Mouse (Mus musculus): Measurements from ENCODE around the gene Nisch. TPM values are rescaled to one million over a fixed set of nuclear protein-coding genes. Genes with fewer than 3 reads are reported as not detected.

The Nisch gene
- polyA plus RNA-seq, 1 experiment from 2014 or later, result 503 TPM

GRCm38 (mm10) chr14:31140141-31140540, 76.6 kb downstream of the Nisch start:
- ATAC-seq (ENCODE audit: insufficient number of reproducible peaks, insufficient read depth, low FRiP score, low TSS enrichment), result no peak
- H3K36me3 ChIP-seq, result peaks cover 78% of the 10 kb centered on the region
- no peaks in the 10 kb centered on the region for H3K27me3 ChIP-seq
- H3K27ac ChIP-seq, result no peak overlapping the region
- WGBS, result 93% methylated on average over 15 of the region's 15 CpGs
- H3K4me3 ChIP-seq, result no peak overlapping the region
- no peaks in the 10 kb centered on the region for H3K4me1 ChIP-seq
- no peaks in the 10 kb centered on the region for H3K9me3 ChIP-seq
- H3K9ac ChIP-seq, result no peak overlapping the region
- no peak overlapping the region for H3K4me2 ChIP-seq (replicated peaks)

GRCm38 (mm10) chr14:31139666-31140065, 77.1 kb downstream of the Nisch start:
- 89% methylated on average over 12 of the region's 12 CpGs for WGBS
- Histone ChIP-seq H3K36me3 (peaks cover 83% of the 10 kb centered on the region), H3K27me3 (no peaks in the 10 kb centered on the region), H3K4me2 (replicated peaks) (no peak overlapping the region), H3K4me3 (no peak overlapping the region), H3K9ac (no peak overlapping the region), H3K9me3 (no peaks in the 10 kb centered on the region), H3K27ac (no peak overlapping the region), H3K4me1 (no peaks in the 10 kb centered on the region)
- no peak for ATAC-seq (ENCODE audit: insufficient number of reproducible peaks, insufficient read depth, low FRiP score, low TSS enrichment)

GRCm38 (mm10) chr14:31138897-31139429, 77.8 kb downstream of the Nisch start:
- ATAC-seq (ENCODE audit: insufficient number of reproducible peaks, insufficient read depth, low FRiP score, low TSS enrichment), result no peak
- H3K9me3 ChIP-seq, result no peaks in the 10 kb centered on the region
- 92% methylated on average over 9 of the region's 9 CpGs for WGBS
- H3K4me2 ChIP-seq (replicated peaks), result no peak overlapping the region
- H3K27ac ChIP-seq, result no peak overlapping the region
- peaks cover 4% of the 10 kb centered on the region; the same call in 1 of the 2 replicates for H3K4me1 ChIP-seq
- H3K4me3 ChIP-seq, result no peak overlapping the region
- H3K27me3 ChIP-seq, result no peaks in the 10 kb centered on the region
- no peak overlapping the region for H3K9ac ChIP-seq
- peaks cover 89% of the 10 kb centered on the region for H3K36me3 ChIP-seq

GRCm38 (mm10) chr14:31138219-31138896, 78.4 kb downstream of the Nisch start:
- 87% methylated on average over 25 of the region's 35 CpGs for WGBS
- H3K4me2 ChIP-seq (replicated peaks), result no peak overlapping the region
- no peaks in the 10 kb centered on the region for H3K9me3 ChIP-seq
- ATAC-seq (ENCODE audit: insufficient number of reproducible peaks, insufficient read depth, low FRiP score, low TSS enrichment), result no peak
- H3K27me3 ChIP-seq, result no peaks in the 10 kb centered on the region
- H3K4me3 ChIP-seq, result no peak overlapping the region
- no peak overlapping the region for H3K27ac ChIP-seq
- H3K4me1 ChIP-seq, result peaks cover 10% of the 10 kb centered on the region
- H3K36me3 ChIP-seq, result peaks cover 90% of the 10 kb centered on the region
- no peak overlapping the region for H3K9ac ChIP-seq

DNA sequence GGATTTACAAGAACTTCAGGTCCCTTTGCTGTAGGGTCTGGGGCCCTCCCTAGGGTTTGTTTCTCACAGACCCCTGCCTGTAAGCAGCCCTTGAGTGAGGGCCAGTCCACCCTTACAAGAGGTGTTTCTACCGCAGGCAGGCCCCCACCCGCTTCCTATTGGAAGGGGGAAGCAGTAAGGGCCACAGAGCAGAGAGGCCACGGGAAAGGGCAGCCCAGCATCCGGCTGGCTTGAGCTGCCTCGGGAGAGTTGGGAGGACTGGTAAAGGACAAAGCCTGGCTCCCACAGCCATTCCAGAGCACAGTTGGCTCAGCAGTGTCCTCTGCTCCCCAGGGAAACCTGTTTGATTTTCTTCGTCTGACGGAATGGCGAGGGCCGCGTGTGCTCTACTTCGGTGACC, 79.0 kb downstream of the Nisch start:
- WGBS, result 83% methylated on average over 11 of the region's 11 CpGs
- no peaks in the 10 kb centered on the region for H3K27me3 ChIP-seq
- H3K36me3 ChIP-seq, result peaks cover 89% of the 10 kb centered on the region

DNA sequence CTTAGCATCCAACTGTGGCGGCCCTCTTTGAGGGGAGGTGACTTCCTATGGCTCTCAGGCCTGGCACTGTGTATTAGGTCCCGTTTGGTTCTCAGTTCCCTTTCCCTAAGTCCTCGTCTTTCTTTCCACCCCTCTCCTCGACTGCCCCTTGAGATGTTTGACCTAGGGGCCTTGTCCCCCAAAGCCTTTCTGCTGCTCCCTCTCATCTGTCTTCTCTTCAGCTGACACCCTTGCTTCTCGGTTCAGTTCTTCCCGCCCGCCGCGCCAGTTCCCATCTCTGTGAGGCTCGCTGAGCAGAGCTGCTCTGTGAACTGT, 79.5 kb downstream of the Nisch start:
- no peak overlapping the region for H3K4me3 ChIP-seq
- peaks cover 21% of the 10 kb centered on the region for H3K4me1 ChIP-seq
- H3K27me3 ChIP-seq, result no peaks in the 10 kb centered on the region
- no peaks in the 10 kb centered on the region for H3K9me3 ChIP-seq
- no peak overlapping the region for H3K27ac ChIP-seq
- no peak overlapping the region for H3K9ac ChIP-seq
- 88% methylated on average over 10 of the region's 10 CpGs for WGBS
- no peak overlapping the region for H3K4me2 ChIP-seq (replicated peaks)
- ATAC-seq (ENCODE audit: insufficient number of reproducible peaks, insufficient read depth, low FRiP score, low TSS enrichment), result no peak
- peaks cover 84% of the 10 kb centered on the region for H3K36me3 ChIP-seq

More for the DNA sequence above, 79.0 kb downstream of the Nisch start:
- H3K27ac ChIP-seq, result 0 out of 2 replicates have a peak overlapping the region, but pooled peaks have one; percentile 46
- no peak overlapping the region for H3K4me2 ChIP-seq (replicated peaks)
- no peak overlapping the region for H3K4me3 ChIP-seq
- no peaks in the 10 kb centered on the region for H3K9me3 ChIP-seq
- H3K9ac ChIP-seq, result no peak overlapping the region
- H3K4me1 ChIP-seq, result peaks cover 16% of the 10 kb centered on the region
- ATAC-seq (ENCODE audit: insufficient number of reproducible peaks, insufficient read depth, low FRiP score, low TSS enrichment), result no peak

DNA sequence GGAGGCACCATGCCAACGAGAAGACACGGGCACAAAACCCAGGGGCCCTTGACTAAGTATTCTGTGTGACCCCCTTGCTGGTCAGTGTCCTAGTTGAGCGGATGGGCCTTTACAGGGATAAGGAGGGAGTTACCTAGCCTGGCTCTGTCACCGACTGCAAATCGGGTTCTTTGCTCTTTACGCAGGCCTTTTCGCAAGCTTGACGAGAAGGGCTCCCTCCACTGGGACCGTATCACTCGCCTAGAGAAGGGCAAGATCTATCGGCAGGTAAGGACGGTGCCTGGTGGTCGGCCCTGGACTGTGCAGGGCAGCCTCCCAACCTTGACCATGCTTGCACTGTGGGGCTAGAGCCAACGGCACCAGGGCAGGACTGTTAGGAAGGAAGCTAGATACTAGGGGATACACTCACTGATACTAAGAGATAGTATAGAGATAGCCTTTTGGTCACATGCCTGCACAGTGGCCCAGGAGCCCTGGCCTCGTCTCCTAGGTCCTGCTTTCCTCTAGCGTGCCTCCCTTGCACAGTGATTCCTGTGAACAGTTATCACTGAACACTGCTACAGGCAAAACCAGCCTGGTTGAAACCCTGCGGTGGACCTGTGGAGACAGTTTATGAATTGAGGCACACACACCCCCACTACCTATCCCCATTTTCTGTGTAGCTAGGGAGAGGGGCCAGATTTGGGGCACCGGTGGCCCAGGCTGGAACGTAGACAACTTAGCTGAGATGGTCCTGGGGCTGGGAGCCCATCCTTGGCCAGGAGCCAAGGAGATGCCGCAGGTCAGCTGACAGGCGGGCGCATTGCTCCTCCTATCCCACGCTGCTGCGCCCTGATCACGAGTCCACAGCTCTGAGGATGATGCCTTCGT, 80.1 kb downstream of the Nisch start:
- no peaks in the 10 kb centered on the region for H3K9me3 ChIP-seq
- no peak overlapping the region for H3K27ac ChIP-seq
- H3K27me3 ChIP-seq, result no peaks in the 10 kb centered on the region
- WGBS, result 93% methylated on average over 26 of the region's 26 CpGs
- H3K36me3 ChIP-seq, result peaks cover 78% of the 10 kb centered on the region
- no peak overlapping the region for H3K4me2 ChIP-seq (replicated peaks)
- H3K4me3 ChIP-seq, result no peak overlapping the region
- H3K9ac ChIP-seq, result no peak overlapping the region
- no peak for ATAC-seq (ENCODE audit: insufficient number of reproducible peaks, insufficient read depth, low FRiP score, low TSS enrichment)
- peaks cover 26% of the 10 kb centered on the region for H3K4me1 ChIP-seq

- WGBS, result 91% methylated on average over 34 of the region's 34 CpGs
- no peaks in the 10 kb centered on the region for H3K27me3 ChIP-seq
- no peak overlapping the region for H3K4me3 ChIP-seq
- H3K27ac ChIP-seq, result no peak overlapping the region
- H3K9ac ChIP-seq, result no peak overlapping the region
- H3K36me3 ChIP-seq, result peaks cover 69% of the 10 kb centered on the region
- H3K9me3 ChIP-seq, result no peaks in the 10 kb centered on the region
- H3K4me1 ChIP-seq, result peaks cover 26% of the 10 kb centered on the region
- no peak for ATAC-seq (ENCODE audit: insufficient number of reproducible peaks, insufficient read depth, low FRiP score, low TSS enrichment)
- no peak overlapping the region for H3K4me2 ChIP-seq (replicated peaks)
Measured at GRCm38 (mm10) chr14:31135495-31136410, 81.0 kb downstream of the Nisch start.

DNA sequence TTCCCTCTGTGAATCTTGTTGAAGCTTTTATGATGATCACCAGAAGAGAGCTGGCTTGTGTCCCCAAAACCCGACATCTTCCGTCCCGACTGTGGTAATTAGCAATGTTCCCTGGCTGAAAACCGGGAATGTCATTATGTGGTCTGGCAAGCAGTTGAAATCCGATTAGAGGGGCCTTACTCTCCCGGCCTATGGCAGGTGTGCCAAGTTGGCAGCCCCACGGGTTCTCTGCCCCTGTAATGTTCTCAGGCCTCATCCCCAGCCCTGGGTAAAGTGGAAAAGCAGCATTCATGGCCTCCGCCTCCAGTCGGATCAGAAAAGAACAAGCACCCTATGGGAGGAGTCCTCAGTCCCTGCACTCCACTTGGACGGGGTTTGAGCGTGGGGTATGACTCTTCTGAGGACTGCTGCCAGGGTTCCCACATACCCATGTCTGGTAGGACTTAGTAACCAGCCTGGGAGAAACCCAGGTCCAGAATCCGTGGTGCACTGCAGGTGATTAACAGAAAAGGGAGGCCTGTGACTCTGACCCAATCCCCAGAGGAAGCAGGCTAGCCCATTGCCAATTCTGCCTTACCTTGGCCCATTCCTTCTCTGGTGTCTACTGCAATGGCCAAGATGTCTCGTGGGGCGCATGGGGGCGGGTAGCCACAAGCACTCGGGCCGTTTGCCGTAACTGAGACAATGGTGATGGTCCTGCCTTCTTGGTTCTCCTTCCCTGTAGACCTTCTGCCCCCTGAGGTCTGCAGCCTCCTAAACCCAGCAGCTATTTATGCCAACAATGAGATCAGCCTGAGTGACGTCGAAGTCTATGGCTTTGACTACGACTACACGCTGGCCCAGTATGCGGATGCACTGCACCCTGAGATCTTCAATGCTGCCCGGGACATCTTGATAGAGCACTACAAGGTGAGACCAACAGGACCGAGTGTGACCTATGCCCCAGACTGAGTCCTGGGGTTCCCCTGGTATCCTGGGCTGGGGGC, 82.4 kb downstream of the Nisch start:
- ATAC-seq (ENCODE audit: insufficient number of reproducible peaks, insufficient read depth, low FRiP score, low TSS enrichment), result no peak
- H3K9ac ChIP-seq, result no peak overlapping the region
- H3K4me1 ChIP-seq, result peaks cover 34% of the 10 kb centered on the region
- peaks cover 55% of the 10 kb centered on the region for H3K36me3 ChIP-seq
- H3K4me3 ChIP-seq, result no peak overlapping the region
- no peak overlapping the region for H3K27ac ChIP-seq
- H3K27me3 ChIP-seq, result no peaks in the 10 kb centered on the region
- H3K4me2 ChIP-seq (replicated peaks), result no peak overlapping the region
- H3K9me3 ChIP-seq, result no peaks in the 10 kb centered on the region
- 89% methylated on average over 25 of the region's 25 CpGs for WGBS

GRCm38 (mm10) chr14:31133023-31133665, 83.6 kb downstream of the Nisch start:
- no peak overlapping the region for H3K4me3 ChIP-seq
- ATAC-seq (ENCODE audit: insufficient number of reproducible peaks, insufficient read depth, low FRiP score, low TSS enrichment), result no peak
- H3K36me3 ChIP-seq, result peaks cover 43% of the 10 kb centered on the region
- 0 out of 2 replicates have a peak overlapping the region, but pooled peaks have one; percentile 8 for H3K9ac ChIP-seq
- H3K4me2 ChIP-seq (replicated peaks), result peak overlapping the region; percentile 84
- H3K4me1 ChIP-seq, result peaks cover 36% of the 10 kb centered on the region
- WGBS, result 76% methylated on average over 11 of the region's 11 CpGs
- H3K27me3 ChIP-seq, result no peaks in the 10 kb centered on the region
- no peaks in the 10 kb centered on the region for H3K9me3 ChIP-seq
- peak overlapping the region; percentile 60; the same call in 1 of the 2 replicates for H3K27ac ChIP-seq

Measured in embryonic facial prominence, embryonic 12.5 days (tissue).